Mouse (Mus musculus) heart, embryonic 11.5 days (tissue): Measurements from ENCODE around the gene Wipi1. TPM values are rescaled to one million over a fixed set of nuclear protein-coding genes. Genes with fewer than 3 reads are reported as not detected.
"Not testable (repeated sequence)": the region's sequence is repeated elsewhere in the genome, so short reads cannot be mapped to it uniquely, and the experiment has no call there.

ENCODE experiments used
- ATAC-seq: fragments of 200-750 bp; cut with Nextera tagmentation; replicated peaks from 2 replicates; pipeline ENCODE4 v1.8.0; 2017; ENCODE audit warnings: moderate library complexity; ENCODE audit not compliant: insufficient number of reproducible peaks, low FRiP score, low TSS enrichment
- H3K27ac ChIP-seq: fragments of 300-500 bp; sonication (generic); 2 replicates; pipeline ENCODE4 v1.5.1; 2014; ENCODE audit warnings: mild to moderate bottlenecking, low read depth, low read length
- H3K27me3 ChIP-seq: fragments of 300-500 bp; sonication (generic); 2 replicates; pipeline ENCODE4 v1.6.1; 2014; ENCODE audit warnings: mild to moderate bottlenecking, low read length, mixed read lengths; ENCODE audit not compliant: control insufficient read depth, insufficient read depth
- H3K36me3 ChIP-seq: fragments of 300-500 bp; sonication (generic); 2 replicates; pipeline ENCODE4 v1.6.1; 2014; ENCODE audit warnings: mild to moderate bottlenecking, low read length, moderate library complexity, mixed read lengths; ENCODE audit not compliant: control insufficient read depth, insufficient read depth
- H3K4me1 ChIP-seq: fragments of 300-500 bp; sonication (generic); 2 replicates; pipeline ENCODE4 v1.6.1; 2014; ENCODE audit warnings: low read length; ENCODE audit not compliant: control insufficient read depth, insufficient read depth
- H3K4me2 ChIP-seq: fragments of 300-500 bp; sonication (generic); 2 replicates; pipeline ENCODE4 v1.6.1; 2014; ENCODE audit warnings: mild to moderate bottlenecking, moderate library complexity
- H3K4me3 ChIP-seq: fragments of 300-500 bp; sonication (generic); 2 replicates; pipeline ENCODE4 v1.5.1; 2014; ENCODE audit warnings: low read depth, low read length
- H3K9ac ChIP-seq: fragments of 300-500 bp; sonication (generic); 2 replicates; pipeline ENCODE4 v1.6.1; 2014; ENCODE audit warnings: mild to moderate bottlenecking, low read depth, low read length, moderate library complexity
- H3K9me3 ChIP-seq: fragments of 300-500 bp; sonication (generic); replicated peaks from 2 replicates; pipeline ENCODE4 v1.6.1; 2016; ENCODE audit warnings: low read length; ENCODE audit not compliant: control insufficient read depth
- WGBS: fragments of 180-500 bp; shearing (Covaris S2); extraction: QIAGEN DNeasy Blood & Tissue Kit; methylation state at CpG from one replicate; pipeline ENCODE4 v1.1.7; 2014; ENCODE audit not compliant: insufficient replicate concordance; 5-methylcytosine and 5-hydroxymethylcytosine counted together
- polyA plus RNA-seq: library from polyadenylated mRNA; unstranded; fragments of >200 nt; fragmentation: Nextera tagmentation; extraction: Ambion mirVana; gene quantifications from 2 replicates; pipeline ENCODE4 v1.2.1, GENCODE M21; 2014

Wipi1 gene
- polyA plus RNA-seq: 23.6 and 27.1 TPM in 2 replicates

GRCm38 (mm10) chr11:109611303-109612149 is at the start of gene Wipi1:
Gene Wipi1, minus strand, starts transcription at chr11:109611967.
- Histone ChIP-seq H3K9me3 (no peaks in the 10 kb centered on the region), H3K9ac (peak within 1 kb of the TSS; percentile 91)
- peak; percentile 97 for ATAC-seq

GRCm38 (mm10) chr11:109660526-109660925 is 48.8 kb upstream of the Wipi1 start:
- not testable (repeated sequence) for H3K4me3 ChIP-seq, ATAC-seq, H3K27me3 ChIP-seq, H3K9ac ChIP-seq, H3K4me2 ChIP-seq, H3K4me1 ChIP-seq, H3K27ac ChIP-seq, H3K9me3 ChIP-seq
- H3K36me3 ChIP-seq: peaks cover 37% of the 10 kb centered on the region
- WGBS: 90% methylated on average over 8 of the region's 8 CpGs

More at GRCm38 (mm10) chr11:109611303-109612149, at the start of gene Wipi1:
- WGBS: under 1% methylated on average over 52 of the region's 58 CpGs
- peak within 1 kb of the TSS; percentile 86 for H3K4me2 ChIP-seq
- no peaks in the 10 kb centered on the region for H3K36me3 ChIP-seq
- H3K27me3 ChIP-seq: no peaks in the 10 kb centered on the region
- H3K27ac ChIP-seq: peak within 1 kb of the TSS; percentile 88
- peaks cover 23% of the 10 kb centered on the region for H3K4me1 ChIP-seq
- peak within 1 kb of the TSS; percentile 82 for H3K4me3 ChIP-seq

GRCm38 (mm10) chr11:109656232-109656631 is 44.5 kb upstream of the Wipi1 start:
- H3K4me1 ChIP-seq: peaks cover 24% of the 10 kb centered on the region
- H3K9ac ChIP-seq: no peak overlapping the region
- no peaks in the 10 kb centered on the region for H3K9me3 ChIP-seq
- WGBS: 78% methylated on average over 7 of the region's 7 CpGs
- ATAC-seq: no peak
- no peak overlapping the region for H3K27ac ChIP-seq
- H3K4me2 ChIP-seq: no peak overlapping the region
- H3K36me3 ChIP-seq: peaks cover 17% of the 10 kb centered on the region
- H3K4me3 ChIP-seq: no peak overlapping the region
- no peaks in the 10 kb centered on the region for H3K27me3 ChIP-seq

GRCm38 (mm10) chr11:109654581-109654980 is 42.8 kb upstream of the Wipi1 start:
- no peak overlapping the region for H3K4me3 ChIP-seq
- H3K4me2 ChIP-seq: no peak overlapping the region
- H3K36me3 ChIP-seq: peaks cover 9% of the 10 kb centered on the region
- WGBS: 90% methylated on average over 6 of the region's 6 CpGs
- no peaks in the 10 kb centered on the region for H3K9me3 ChIP-seq
- ATAC-seq: no peak
- H3K27ac ChIP-seq: no peak overlapping the region
- H3K9ac ChIP-seq: no peak overlapping the region
- H3K27me3 ChIP-seq: no peaks in the 10 kb centered on the region
- peaks cover 28% of the 10 kb centered on the region for H3K4me1 ChIP-seq

- H3K4me1 ChIP-seq: peaks cover 40% of the 10 kb centered on the region
Measured at GRCm38 (mm10) chr11:109653201-109653600, 41.4 kb upstream of the Wipi1 start.

GRCm38 (mm10) chr11:109652505-109652904 is 40.7 kb upstream of the Wipi1 start:
- Histone ChIP-seq H3K9ac (peak overlapping the region; percentile 88), H3K36me3 (peaks cover 9% of the 10 kb centered on the region), H3K4me1 (peaks cover 40% of the 10 kb centered on the region), H3K9me3 (no peaks in the 10 kb centered on the region), H3K27me3 (no peaks in the 10 kb centered on the region), H3K4me3 (peak overlapping the region; percentile 74), H3K4me2 (peak overlapping the region; percentile 92), H3K27ac (peak overlapping the region; percentile 99; the same call in 1 of the 2 replicates)
- no peak for ATAC-seq
- WGBS: 24% methylated on average over 6 of the region's 6 CpGs

More at GRCm38 (mm10) chr11:109653201-109653600, 41.4 kb upstream of the Wipi1 start:
- WGBS: 69% methylated on average over 8 of the region's 8 CpGs
- Histone ChIP-seq H3K27ac (no peak overlapping the region), H3K9ac (peak overlapping the region; percentile 36; the same call in 1 of the 2 replicates), H3K4me2 (peak overlapping the region; percentile 92), H3K36me3 (peaks cover 9% of the 10 kb centered on the region), H3K9me3 (no peaks in the 10 kb centered on the region), H3K4me3 (peak overlapping the region; percentile 74), H3K27me3 (no peaks in the 10 kb centered on the region)
- ATAC-seq: no peak

- Histone ChIP-seq H3K36me3 (peaks cover 5% of the 10 kb centered on the region), H3K4me3 (peak overlapping the region; percentile 74), H3K27me3 (no peaks in the 10 kb centered on the region), H3K9ac (peak overlapping the region; percentile 88), H3K27ac (peak overlapping the region; percentile 99), H3K4me1 (peaks cover 40% of the 10 kb centered on the region), H3K4me2 (peak overlapping the region; percentile 92), H3K9me3 (no peaks in the 10 kb centered on the region)
- under 1% methylated on average over 21 of the region's 21 CpGs for WGBS
- ATAC-seq: no peak
Measured at GRCm38 (mm10) chr11:109651566-109652024, 39.8 kb upstream of the Wipi1 start.

- no peaks in the 10 kb centered on the region for H3K9me3 ChIP-seq
- ATAC-seq: peak; percentile 92
- H3K36me3 ChIP-seq: peaks cover 5% of the 10 kb centered on the region; the same call in 1 of the 2 replicates
- H3K4me1 ChIP-seq: peaks cover 38% of the 10 kb centered on the region
- H3K27ac ChIP-seq: peak overlapping the region; percentile 99
- H3K9ac ChIP-seq: peak overlapping the region; percentile 88
- H3K27me3 ChIP-seq: no peaks in the 10 kb centered on the region
- peak overlapping the region; percentile 74 for H3K4me3 ChIP-seq
- H3K4me2 ChIP-seq: peak overlapping the region; percentile 92
- WGBS: under 1% methylated on average over 78 of the region's 90 CpGs
Measured at GRCm38 (mm10) chr11:109650788-109651565, 39.2 kb upstream of the Wipi1 start.
